Mouse (Mus musculus): ENCODE results near the gene Phtf2. TPM values are rescaled to one million over a fixed set of nuclear protein-coding genes. Genes with fewer than 3 reads are reported as not detected.

Gene Phtf2
- polyA plus RNA-seq, 1 experiment from 2014 or later, result 8.7 TPM

- Histone ChIP-seq H3K36me3 (ENCODE audit: inconsistent target) (no peaks in the 10 kb centered on the region), H3K79me2 (ENCODE audit: inconsistent target) (peaks cover 82% of the 10 kb centered on the region), H3K27ac (no peak overlapping the region), H3K4me3 (ENCODE audit: inconsistent target) (no peak overlapping the region; the same call in 1 of the 2 replicates)
- WGBS (ENCODE audit: missing documents), result 85% methylated on average over 3 of the region's 4 CpGs
Observed at GRCm38 (mm10) chr5:20884036-20884620, 2.2 kb upstream of the Phtf2 start.

GRCm38 (mm10) chr5:20880797-20881775 lies 838 bp downstream of the Phtf2 start:
- 1% methylated on average over 59 of the region's 64 CpGs for WGBS (ENCODE audit: missing documents)
- Histone ChIP-seq H3K79me2 (ENCODE audit: inconsistent target) (peaks cover 75% of the 10 kb centered on the region), H3K4me3 (ENCODE audit: inconsistent target) (peak overlapping the region; percentile 48), H3K36me3 (ENCODE audit: inconsistent target) (no peaks in the 10 kb centered on the region), H3K27ac (no peak overlapping the region)

- 84% methylated on average over 2 of the region's 2 CpGs for WGBS (ENCODE audit: missing documents)
- Histone ChIP-seq H3K79me2 (ENCODE audit: inconsistent target) (peaks cover 75% of the 10 kb centered on the region), H3K27ac (no peak overlapping the region), H3K36me3 (ENCODE audit: inconsistent target) (no peaks in the 10 kb centered on the region), H3K4me3 (ENCODE audit: inconsistent target) (peak overlapping the region; percentile 48; the same call in 1 of the 2 replicates)
Observed at GRCm38 (mm10) chr5:20880386-20880785, 1.5 kb downstream of the Phtf2 start.

- 22% methylated on average over 1 of the region's 1 CpGs for WGBS (ENCODE audit: missing documents)
- H3K27ac ChIP-seq, result no peak overlapping the region
- peaks cover 80% of the 10 kb centered on the region for H3K79me2 ChIP-seq (ENCODE audit: inconsistent target)
- no peaks in the 10 kb centered on the region for H3K36me3 ChIP-seq (ENCODE audit: inconsistent target)
- no peak overlapping the region for H3K4me3 ChIP-seq (ENCODE audit: inconsistent target)
Observed at GRCm38 (mm10) chr5:20876934-20877426, 4.9 kb downstream of the Phtf2 start.

- WGBS (ENCODE audit: missing documents), result 60% methylated on average over 1 of the region's 1 CpGs
- Histone ChIP-seq H3K27ac (no peak overlapping the region), H3K79me2 (ENCODE audit: inconsistent target) (peaks cover 87% of the 10 kb centered on the region), H3K36me3 (ENCODE audit: inconsistent target) (no peaks in the 10 kb centered on the region), H3K4me3 (ENCODE audit: inconsistent target) (no peak overlapping the region)
Observed at GRCm38 (mm10) chr5:20873146-20873545, 8.8 kb downstream of the Phtf2 start.

- Histone ChIP-seq H3K27ac (peak overlapping the region; percentile 58), H3K4me3 (ENCODE audit: inconsistent target) (no peak overlapping the region), H3K36me3 (ENCODE audit: inconsistent target) (no peaks in the 10 kb centered on the region), H3K79me2 (ENCODE audit: inconsistent target) (peaks cover 68% of the 10 kb centered on the region)
- 18% methylated on average over 2 of the region's 2 CpGs for WGBS (ENCODE audit: missing documents)
Observed at GRCm38 (mm10) chr5:20865193-20865755, 16.6 kb downstream of the Phtf2 start.

GRCm38 (mm10) chr5:20864216-20864969 lies 17.5 kb downstream of the Phtf2 start:
- Histone ChIP-seq H3K4me3 (ENCODE audit: inconsistent target) (no peak overlapping the region), H3K27ac (peak overlapping the region; percentile 58), H3K36me3 (ENCODE audit: inconsistent target) (no peaks in the 10 kb centered on the region), H3K79me2 (ENCODE audit: inconsistent target) (peaks cover 59% of the 10 kb centered on the region)
- 33% methylated on average over 4 of the region's 4 CpGs for whole genome bisulfite sequencing (ENCODE audit: missing documents)

GRCm38 (mm10) chr5:20861901-20862300 lies 20.0 kb downstream of the Phtf2 start:
- H3K27ac ChIP-seq, result no peak overlapping the region
- no peaks in the 10 kb centered on the region for H3K36me3 ChIP-seq (ENCODE audit: inconsistent target)
- H3K4me3 ChIP-seq (ENCODE audit: inconsistent target), result no peak overlapping the region
- H3K79me2 ChIP-seq (ENCODE audit: inconsistent target), result peaks cover 34% of the 10 kb centered on the region
- WGBS (ENCODE audit: missing documents), result 100% methylated on average over 2 of the region's 2 CpGs

GRCm38 (mm10) chr5:20860565-20860964 lies 21.4 kb downstream of the Phtf2 start:
- Histone ChIP-seq H3K79me2 (ENCODE audit: inconsistent target) (peaks cover 23% of the 10 kb centered on the region), H3K4me3 (ENCODE audit: inconsistent target) (no peak overlapping the region), H3K36me3 (ENCODE audit: inconsistent target) (no peaks in the 10 kb centered on the region), H3K27ac (no peak overlapping the region)
- 78% methylated on average over 4 of the region's 4 CpGs for WGBS (ENCODE audit: missing documents)

- Histone ChIP-seq H3K36me3 (ENCODE audit: inconsistent target) (no peaks in the 10 kb centered on the region), H3K27ac (no peak overlapping the region), H3K79me2 (ENCODE audit: inconsistent target) (peaks cover 17% of the 10 kb centered on the region), H3K4me3 (ENCODE audit: inconsistent target) (no peak overlapping the region)
- WGBS (ENCODE audit: missing documents), result 100% methylated on average over 2 of the region's 2 CpGs
Observed at GRCm38 (mm10) chr5:20858404-20858803, 23.5 kb downstream of the Phtf2 start.

GRCm38 (mm10) chr5:20855066-20855465 lies 26.9 kb downstream of the Phtf2 start:
- WGBS (ENCODE audit: missing documents), result 91% methylated on average over 4 of the region's 4 CpGs

GRCm38 (mm10) chr5:20847010-20847409 lies 34.9 kb downstream of the Phtf2 start:
- WGBS (ENCODE audit: missing documents), result 43% methylated on average over 2 of the region's 2 CpGs
- no peaks in the 10 kb centered on the region for H3K79me2 ChIP-seq (ENCODE audit: inconsistent target)
- H3K27ac ChIP-seq, result no peak overlapping the region
- H3K36me3 ChIP-seq (ENCODE audit: inconsistent target), result no peaks in the 10 kb centered on the region
- no peak overlapping the region for H3K4me3 ChIP-seq (ENCODE audit: inconsistent target)

More at GRCm38 (mm10) chr5:20855066-20855465, 26.9 kb downstream of the Phtf2 start:
- no peak overlapping the region for H3K27ac ChIP-seq
- no peaks in the 10 kb centered on the region for H3K36me3 ChIP-seq (ENCODE audit: inconsistent target)
- H3K79me2 ChIP-seq (ENCODE audit: inconsistent target), result no peaks in the 10 kb centered on the region
- no peak overlapping the region for H3K4me3 ChIP-seq (ENCODE audit: inconsistent target)

GRCm38 (mm10) chr5:20843816-20844215 lies 38.1 kb downstream of the Phtf2 start:
- H3K36me3 ChIP-seq (ENCODE audit: inconsistent target), result no peaks in the 10 kb centered on the region
- no peak overlapping the region for H3K27ac ChIP-seq
- no peaks in the 10 kb centered on the region for H3K79me2 ChIP-seq (ENCODE audit: inconsistent target)
- H3K4me3 ChIP-seq (ENCODE audit: inconsistent target), result no peak overlapping the region
- 100% methylated on average over 2 of the region's 2 CpGs for WGBS (ENCODE audit: missing documents)

GRCm38 (mm10) chr5:20843405-20843804 lies 38.5 kb downstream of the Phtf2 start:
- WGBS (ENCODE audit: missing documents), result no CpG with 5 or more reads among the region's 3 CpGs
- no peaks in the 10 kb centered on the region for H3K79me2 ChIP-seq (ENCODE audit: inconsistent target)

More at GRCm38 (mm10) chr5:20843405-20843804, 38.5 kb downstream of the Phtf2 start:
- no peak overlapping the region for H3K27ac ChIP-seq
- no peaks in the 10 kb centered on the region for H3K36me3 ChIP-seq (ENCODE audit: inconsistent target)
- no peak overlapping the region for H3K4me3 ChIP-seq (ENCODE audit: inconsistent target)

All from macrophage (primary cell).